ENCODE assay signal across 8 mouse cellular contexts in the genomic region with DNA sequence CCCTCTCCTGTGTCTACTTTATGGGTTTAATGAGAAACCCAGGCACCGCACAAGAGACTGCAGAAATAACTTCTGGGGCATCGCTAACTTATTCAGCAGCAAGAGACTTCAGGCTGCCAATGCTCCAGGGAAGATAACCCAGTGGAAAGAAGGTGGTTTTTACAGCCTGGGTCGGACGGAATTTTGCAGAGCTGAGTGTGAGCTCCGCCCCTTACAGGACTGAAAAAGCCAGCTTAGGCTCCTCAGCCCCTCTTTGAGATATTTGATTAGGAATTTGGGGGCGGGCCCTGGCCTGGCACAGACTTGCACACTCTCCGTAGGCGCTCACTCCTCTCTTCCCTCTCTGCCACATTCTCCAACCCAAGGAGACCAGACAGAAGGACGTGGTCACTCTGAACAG. TPM values are rescaled to one million over a fixed set of nuclear protein-coding genes. Genes with fewer than 3 reads are reported as not detected.
A peak's percentile ranks its signal among the peaks of the same experiment; 100 is the strongest.
DNase-seq lines count a peak whose midpoint lies in the region; ATAC-seq and TF ChIP-seq lines count a peak whose summit lies in the region.

Gene Fmod, plus strand, starts transcription at position 83 of the 400 bp plus-strand sequence.

- no peaks in the 10 kb centered on the region for H3K27me3 ChIP-seq in heart, embryonic 12.5 days (replicated peaks)
- H3K27me3 ChIP-seq in heart, adult 2 months (ENCODE audit: control insufficient read depth, insufficient read depth, low read length), result no peaks in the 10 kb centered on the region

- H3K79me2 ChIP-seq in heart, adult 2 months (replicated peaks; ENCODE audit: control insufficient read depth, insufficient read depth, low read length), result no peaks in the 10 kb centered on the region

- DNase-seq in heart, adult 2 months, result no peak
- DNase-seq in gastrocnemius, postnatal 14 days, result peak; percentile 44
- DNase-seq in left cerebral cortex, postnatal 4 days, result no peak
- DNase-seq in ovary, postnatal 36 days (ENCODE audit: low spot score), result no peak

- no peaks in the 10 kb centered on the region for H3K9me3 ChIP-seq in heart, embryonic 12.5 days (replicated peaks)

- peak within 1 kb of the TSS; percentile 55; the same call in 1 of the 2 replicates for H3K27ac ChIP-seq in heart, embryonic 12.5 days (ENCODE audit: poor library complexity, severe bottlenecking)
- no peak within 1 kb of the TSS for H3K27ac ChIP-seq in heart, adult 2 months
- no peak within 1 kb of the TSS for H3K27ac ChIP-seq in cortical plate, adult 2 months (ENCODE audit: insufficient read depth, low read length)

- intact Hi-C loops in heart, adult 2 months (cut with DNase I), result no loop called here
- intact Hi-C loops in gastrocnemius, postnatal 14 days (cut with DNase I; ENCODE audit: low total_unique reads), result no loop called here
- intact Hi-C loops in left cerebral cortex, postnatal 4 days (cut with DNase I), result no loop called here

- TF ChIP-seq EP300 in heart, adult 2 months (IDR thresholded peaks at IDR 0.05; ENCODE audit: insufficient read depth, low read depth, low read length), result no peak

- no peak for TF ChIP-seq CTCF in heart, adult 2 months (IDR thresholded peaks at IDR 0.05)
- no peak for TF ChIP-seq CTCF in cortical plate, adult 2 months (IDR thresholded peaks at IDR 0.05; ENCODE audit: extremely low read depth, insufficient read depth, low read length)

- WGBS in heart, embryonic 12.5 days, result 11% methylated on average over 9 of the region's 9 CpGs
- 28% methylated on average over 9 of the region's 9 CpGs for WGBS in heart, adult 2 months

- H3K4me1 ChIP-seq in heart, embryonic 12.5 days (replicated peaks), result peaks cover 18% of the 10 kb centered on the region
- H3K4me1 ChIP-seq in heart, adult 2 months (ENCODE audit: control insufficient read depth, insufficient read depth, low read length), result no peaks in the 10 kb centered on the region
- H3K4me1 ChIP-seq in cortical plate, adult 2 months (ENCODE audit: control insufficient read depth, insufficient read depth, low read length), result no peaks in the 10 kb centered on the region

- TF ChIP-seq POLR2A in heart, adult 2 months (IDR thresholded peaks at IDR 0.05; ENCODE audit: insufficient read depth, low read depth, low read length), result no peak
- no peak for TF ChIP-seq POLR2A in cortical plate, adult 2 months (IDR thresholded peaks at IDR 0.05; ENCODE audit: extremely low read depth, insufficient read depth, low read length)

- H3K4me2 ChIP-seq in heart, embryonic 12.5 days, result peak within 1 kb of the TSS; percentile 43

- H3K4me3 ChIP-seq in heart, embryonic 12.5 days, result no peak within 1 kb of the TSS
- H3K4me3 ChIP-seq in heart, adult 2 months, result no peak within 1 kb of the TSS
- no peak within 1 kb of the TSS for H3K4me3 ChIP-seq in cortical plate, adult 2 months (ENCODE audit: insufficient read depth, low read length)

- H3K9ac ChIP-seq in heart, embryonic 12.5 days, result no peak within 1 kb of the TSS
- no peak within 1 kb of the TSS for H3K9ac ChIP-seq in heart, adult 2 months (ENCODE audit: low read depth, low read length)

- ATAC-seq in heart, embryonic 12.5 days (ENCODE audit: insufficient number of reproducible peaks, low FRiP score), result peak; percentile 54; the same call in 1 of the 2 replicates
- no peak for ATAC-seq in megakaryocyte, adult 5-6 weeks (ENCODE audit: poor library complexity, severe bottlenecking)
- ATAC-seq in inflammation-experienced regulatory T-cells, adult 6 months, result no peak

- H3K36me3 ChIP-seq in heart, embryonic 12.5 days, result no peaks in the 10 kb centered on the region
- no peaks in the 10 kb centered on the region for H3K36me3 ChIP-seq in heart, adult 2 months (ENCODE audit: control insufficient read depth, insufficient read depth, low read length)

RNA-seq across cellular contexts. Expression of gene Fmod, which starts in this region (rescaled TPM):
- polyA plus RNA-seq in heart, embryonic 12.5 days (2016; fragmentation: Nextera tagmentation; extraction: Ambion mirVana), result 15.7 and 17.5 TPM in 2 replicates
- 1 to 10 TPM; 9.3 to 9.4 TPM for total RNA-seq in heart, adult 2 months (2021)
- 14.5 and 17.0 TPM in 2 replicates for polyA plus RNA-seq in heart, adult 2 months (2012; rRNA removed)
- polyA plus RNA-seq in cortical plate, adult 2 months (2012; rRNA removed), result 11.4 and 13.7 TPM in 2 replicates
- total RNA-seq in gastrocnemius, postnatal 14 days (2021), result 100 to 1,000 TPM; 197 to 203 TPM
- 10 to 100 TPM; 19.0 to 20.0 TPM for total RNA-seq in left cerebral cortex, postnatal 4 days (2021)
- total RNA-seq in megakaryocyte, adult 5-6 weeks (2015), result not detected in 2 replicates
- not detected in 2 replicates for total RNA-seq in megakaryocyte, adult 5-6 weeks (2017)
- not detected for polyA plus RNA-seq in inflammation-experienced regulatory T-cells, adult 6 months (2017; shearing (Covaris generic))

Comparison
In these comparisons a context has a peak if more than half of its experiments do, and no peak if none do; other contexts are left out.
1. RNA of gene Fmod (total RNA-seq): 197 to 203 TPM in gastrocnemius, postnatal 14 days, 19.0 to 20.0 TPM in left cerebral cortex, postnatal 4 days and 9.3 to 9.4 TPM in heart, adult 2 months; not detected in megakaryocyte, adult 5-6 weeks; every median in the first group is over 10 times any median in the second.
2. RNA of gene Fmod (total RNA-seq): 197 to 203 TPM in gastrocnemius, postnatal 14 days; 19.0 to 20.0 TPM in left cerebral cortex, postnatal 4 days and 9.3 to 9.4 TPM in heart, adult 2 months; every median in the first group is over 4 times any median in the second.
3. RNA of gene Fmod (polyA plus RNA-seq): 15.7 to 17.5 TPM in heart, embryonic 12.5 days, 14.5 to 17.0 TPM in heart, adult 2 months and 11.4 to 13.7 TPM in cortical plate, adult 2 months; not detected in inflammation-experienced regulatory T-cells, adult 6 months; every median in the first group is over 10 times any median in the second.